Mouse (Mus musculus) CH12.LX (cell line): Measurements from ENCODE around the gene Snap25. TPM values are rescaled to one million over a fixed set of nuclear protein-coding genes. Genes with fewer than 3 reads are reported as not detected.

Experiments
- DNase-seq: peaks from one replicate; pipeline ENCODE4 v3.0.0-alpha.2; 2013; ENCODE audit errors: extremely low read depth
- H3K27ac ChIP-seq: 2 replicates; pipeline ENCODE4 v1.5.1; 2012; ENCODE audit warnings: low read depth, mild to moderate bottlenecking, control low read depth, moderate library complexity; ENCODE audit not compliant: insufficient read depth
- H3K27me3 ChIP-seq: replicated peaks from 2 replicates; pipeline ENCODE3; 2012; ENCODE audit warnings: inconsistent platforms
- H3K36me3 ChIP-seq, 2 experiments: replicated peaks in 1 of 2; 2 replicates each; pipeline versions ENCODE3 to v1.6.1; 2012; ENCODE audit warnings: inconsistent platforms in 1 of 2, low read length in 1 of 2, mild to moderate bottlenecking in 1 of 2, mixed read lengths in 1 of 2, moderate library complexity in 1 of 2; ENCODE audit not compliant: control insufficient read depth in 1 of 2, insufficient read depth in 1 of 2
- H3K4me1 ChIP-seq, 2 experiments: 2 replicates each; pipeline ENCODE4 v1.6.1; 2012; ENCODE audit warnings: inconsistent platforms in 1 of 2, moderate library complexity in 1 of 2; ENCODE audit not compliant: insufficient read depth in 2 of 2, control insufficient read depth in 1 of 2
- H3K4me2 ChIP-seq: 2 replicates; pipeline ENCODE4 v1.6.1; 2012; ENCODE audit warnings: low read depth, mild to moderate bottlenecking, control low read depth; ENCODE audit not compliant: poor library complexity, insufficient read depth, severe bottlenecking
- H3K4me3 ChIP-seq, 3 experiments: fragments of 150-350 bp in 1 of 3; sonication (generic) in 1 of 3; replicated peaks in 1 of 3; 2 replicates each; pipeline versions ENCODE3 to v1.5.1; 2011 to 2012; ENCODE audit warnings: low read depth in 2 of 3, low read length in 2 of 3, mild to moderate bottlenecking in 2 of 3, moderate library complexity in 2 of 3, control low read depth in 1 of 3, improper control_type of control experiment in 1 of 3, inconsistent platforms in 1 of 3, mixed read lengths in 1 of 3; ENCODE audit not compliant: poor library complexity in 1 of 3
- H3K79me2 ChIP-seq: replicated peaks from 2 replicates; pipeline ENCODE4 v1.6.1; 2012; ENCODE audit warnings: mild to moderate bottlenecking, moderate library complexity; ENCODE audit not compliant: control insufficient read depth, poor library complexity, insufficient read depth, severe bottlenecking; ENCODE audit errors: extremely low read depth
- H3K9ac ChIP-seq: 2 replicates; pipeline ENCODE4 v1.6.1; 2012; ENCODE audit warnings: low read depth, mild to moderate bottlenecking, control low read depth, moderate library complexity; ENCODE audit not compliant: insufficient read depth
- H3K9me3 ChIP-seq: replicated peaks from 2 replicates; pipeline ENCODE3; 2012; ENCODE audit warnings: low read length, inconsistent platforms, mixed read lengths
- BHLHE40 ChIP-seq: IDR thresholded peaks from 2 replicates; pipeline ENCODE4 v1.6.1; 2011; ENCODE audit warnings: mild to moderate bottlenecking, low read depth, low read length, improper control_type of control experiment
- CHD2 ChIP-seq: IDR thresholded peaks from 2 replicates; pipeline ENCODE4 v1.6.1; 2011; ENCODE audit warnings: low read length, improper control_type of control experiment
- EP300 ChIP-seq: IDR thresholded peaks from 2 replicates; pipeline ENCODE4 v1.6.1; 2011; ENCODE audit warnings: low read length, improper control_type of control experiment
- ETS1 ChIP-seq: conservative IDR thresholded peaks from 2 replicates; pipeline ENCODE4 v1.6.1; 2012; ENCODE audit warnings: low read depth, mild to moderate bottlenecking, inconsistent platforms, low read length, improper control_type of control experiment, moderate library complexity
- GABPA ChIP-seq: IDR thresholded peaks from 2 replicates; pipeline ENCODE4 v1.6.1; 2012; ENCODE audit warnings: low read depth, low read length, improper control_type of control experiment, inconsistent platforms; ENCODE audit not compliant: insufficient replicate concordance
- IRF4 ChIP-seq: IDR thresholded peaks from 2 replicates; pipeline ENCODE4 v1.6.1; 2014; ENCODE audit warnings: low read depth, mild to moderate bottlenecking, inconsistent platforms, low read length, improper control_type of control experiment
- JUN ChIP-seq: IDR thresholded peaks from 2 replicates; pipeline ENCODE4 v1.6.1; 2011; ENCODE audit warnings: low read depth, mild to moderate bottlenecking, low read length, improper control_type of control experiment, moderate library complexity; ENCODE audit not compliant: insufficient read depth
- JUND ChIP-seq: conservative IDR thresholded peaks from 2 replicates; pipeline ENCODE4 v1.6.1; 2011; ENCODE audit warnings: low read depth, low read length, improper control_type of control experiment
- MAFK ChIP-seq: IDR thresholded peaks from 2 replicates; pipeline ENCODE4 v1.6.1; 2011; ENCODE audit warnings: low read length, improper control_type of control experiment; ENCODE audit not compliant: insufficient replicate concordance
- MAX ChIP-seq: IDR thresholded peaks from 2 replicates; pipeline ENCODE4 v1.6.1; 2011; ENCODE audit warnings: low read length, improper control_type of control experiment
- MAZ ChIP-seq: IDR thresholded peaks from 2 replicates; pipeline ENCODE4 v1.6.1; 2012; ENCODE audit warnings: low read depth, mild to moderate bottlenecking, inconsistent platforms, low read length, improper control_type of control experiment, moderate library complexity
- MXI1 ChIP-seq: IDR thresholded peaks from 2 replicates; pipeline ENCODE4 v1.6.1; 2011; ENCODE audit warnings: mild to moderate bottlenecking, low read depth, low read length, improper control_type of control experiment
- MYC ChIP-seq: IDR thresholded peaks from 2 replicates; pipeline ENCODE4 v1.6.1; 2011; ENCODE audit warnings: low read depth, mild to moderate bottlenecking, improper control_type of control experiment, low read length
- NELFE ChIP-seq: IDR thresholded peaks from 2 replicates; pipeline ENCODE4 v1.6.1; 2011; ENCODE audit warnings: low read depth, low read length, improper control_type of control experiment
- PAX5 ChIP-seq: IDR thresholded peaks from 2 replicates; pipeline ENCODE4 v1.6.1; 2012; ENCODE audit warnings: low read length, inconsistent platforms, mixed read lengths
- POLR2A ChIP-seq: IDR thresholded peaks from 2 replicates; pipeline ENCODE4 v1.6.1; 2011; ENCODE audit warnings: low read depth, mild to moderate bottlenecking, improper control_type of control experiment, low read length
- RCOR1 ChIP-seq: conservative IDR thresholded peaks from 2 replicates; pipeline ENCODE4 v1.6.1; 2012; ENCODE audit warnings: low read depth, mild to moderate bottlenecking, inconsistent platforms, low read length, improper control_type of control experiment
- SIN3A ChIP-seq: IDR thresholded peaks from 2 replicates; pipeline ENCODE4 v1.6.1; 2012; ENCODE audit warnings: low read length, improper control_type of control experiment, inconsistent platforms
- SMC3 ChIP-seq: IDR thresholded peaks from 2 replicates; pipeline ENCODE4 v1.6.1; 2011; ENCODE audit warnings: low read depth, low read length, improper control_type of control experiment
- TBP ChIP-seq: conservative IDR thresholded peaks from 2 replicates; pipeline ENCODE4 v1.6.1; 2011; ENCODE audit warnings: low read depth, low read length, improper control_type of control experiment
- TCF12 ChIP-seq: IDR thresholded peaks from 2 replicates; pipeline ENCODE4 v1.6.1; 2014; ENCODE audit warnings: low read depth, mild to moderate bottlenecking, inconsistent platforms, low read length, improper control_type of control experiment
- UBTF ChIP-seq: IDR thresholded peaks from 2 replicates; pipeline ENCODE4 v1.6.1; 2012; ENCODE audit warnings: low read depth, mild to moderate bottlenecking, inconsistent platforms, low read length, improper control_type of control experiment, moderate library complexity
- USF1 ChIP-seq: IDR thresholded peaks from 2 replicates; pipeline ENCODE4 v1.6.1; 2014; ENCODE audit warnings: low read depth, mild to moderate bottlenecking, inconsistent platforms, low read length, improper control_type of control experiment
- ZC3H11A ChIP-seq: IDR thresholded peaks from 2 replicates; pipeline ENCODE4 v1.6.1; 2012; ENCODE audit warnings: low read depth, mild to moderate bottlenecking, inconsistent platforms, low read length, improper control_type of control experiment
- ZNF384 ChIP-seq: IDR thresholded peaks from 2 replicates; pipeline ENCODE4 v1.6.1; 2012; ENCODE audit warnings: low read depth, low read length, improper control_type of control experiment, inconsistent platforms
- dilution Hi-C: fragments of 300-500 bp; cut with MboI; formaldehyde crosslinking; loops from 2 replicates; pipeline ENCODE4 v1.14.3; 2020; ENCODE audit warnings: low sequenced_read_pairs; ENCODE audit not compliant: extremely low pct_unique_long_range_greater_than_20kb, extremely low pct_ligation_motif_present
- in situ Hi-C: fragments of 300-500 bp; cut with MboI; formaldehyde crosslinking; loops from 3 replicates; pipeline ENCODE4 v1.14.3; 2019; ENCODE audit warnings: low sequenced_read_pairs, low pct_ligation_motif_present, low pct_unique_long_range_greater_than_20kb, mixed read lengths
- polyA plus RNA-seq: library from polyadenylated mRNA; unstranded; fragments of >175 nt; gene quantifications from 2 replicates; pipeline ENCODE4 v1.2.1, GENCODE M21; 2012; ENCODE audit warnings: low read depth; ENCODE audit not compliant: insufficient read length
- total RNA-seq, 2 experiments: library from RNA; depleted of rRNA; stranded (reverse); fragments of 300-350 nt in 1 of 2; fragments of >200 nt in 1 of 2; gene quantifications; 2 replicates each; pipeline ENCODE4 v1.2.3; 2012 to 2014

Gene Snap25
- total and polyA plus RNA-seq, 3 experiments: 0.11 TPM; not detected in 2

DNA sequence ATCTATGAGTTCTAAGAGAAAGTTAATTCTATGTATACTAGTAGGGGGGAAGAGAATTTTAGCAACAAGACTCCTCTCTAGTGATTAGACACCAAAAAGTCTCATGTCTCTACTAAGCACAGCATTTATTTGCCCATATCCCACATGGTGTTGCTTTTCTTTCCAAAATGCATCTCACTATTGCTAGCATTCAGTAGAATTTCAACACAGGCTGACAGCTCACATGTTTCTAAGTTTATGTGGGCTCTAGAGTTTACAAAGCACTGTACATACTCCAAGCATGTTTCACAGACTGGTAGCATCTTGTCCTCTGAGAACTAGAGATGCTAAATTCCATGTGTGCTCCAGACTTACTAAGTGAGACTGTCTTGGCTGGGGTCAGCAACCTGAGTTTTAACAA lies 87.8 kb downstream of the Snap25 start:
- Histone ChIP-seq H3K79me2 (no peaks in the 10 kb centered on the region), H3K9me3 (no peaks in the 10 kb centered on the region), H3K4me3 (no peak overlapping the region), H3K4me1 (no peaks in the 10 kb centered on the region), H3K9ac (no peak overlapping the region), H3K36me3 (no peaks in the 10 kb centered on the region), H3K4me2 (no peak overlapping the region), H3K27ac (no peak overlapping the region), H3K27me3 (peaks cover 2% of the 10 kb centered on the region)
- DNase-seq: no peak
- dilution Hi-C loops (no loop called here), in situ Hi-C loops (no loop called here)
- TF ChIP-seq NELFE: no peak
- no peak for TF ChIP-seq MXI1
- TF ChIP-seq POLR2A: no peak
- no peak for TF ChIP-seq MYC
- no peak for TF ChIP-seq PAX5
- TF ChIP-seq SMC3: no peak
- TF ChIP-seq JUN: no peak
- no peak for TF ChIP-seq CHD2
- no peak for TF ChIP-seq IRF4
- TF ChIP-seq USF1: no peak
- no peak for TF ChIP-seq ZNF384
- no peak for TF ChIP-seq RCOR1
- no peak for TF ChIP-seq ETS1
- no peak for TF ChIP-seq BHLHE40
- TF ChIP-seq TCF12: no peak
- no peak for TF ChIP-seq MAFK
- TF ChIP-seq JUND: no peak
- no peak for TF ChIP-seq MAX

GRCm38 (mm10) chr2:136802076-136802475 lies 88.8 kb downstream of the Snap25 start:
- no peak for DNase-seq
- no peak overlapping the region for H3K4me2 ChIP-seq
- no peaks in the 10 kb centered on the region for H3K36me3 ChIP-seq
- H3K9ac ChIP-seq: no peak overlapping the region
- H3K79me2 ChIP-seq: no peaks in the 10 kb centered on the region
- H3K27ac ChIP-seq: no peak overlapping the region
- no peaks in the 10 kb centered on the region for H3K9me3 ChIP-seq
- no peak overlapping the region for H3K4me3 ChIP-seq
- H3K27me3 ChIP-seq: peaks cover 2% of the 10 kb centered on the region
- in situ Hi-C loops (no loop called here), dilution Hi-C loops (no loop called here)
- no peak for TF ChIP-seq GABPA
- no peak for TF ChIP-seq MAZ
- TF ChIP-seq PAX5: no peak
- no peak for TF ChIP-seq ZC3H11A
- TF ChIP-seq USF1: no peak
- TF ChIP-seq EP300: no peak
- TF ChIP-seq SMC3: no peak
- TF ChIP-seq SIN3A: no peak
- no peak for TF ChIP-seq MXI1
- TF ChIP-seq TBP: no peak
- no peak for TF ChIP-seq JUND
- TF ChIP-seq MYC: no peak
- no peak for TF ChIP-seq BHLHE40
- TF ChIP-seq UBTF: no peak
- no peaks in the 10 kb centered on the region for H3K4me1 ChIP-seq
